Mouse (Mus musculus) heart, postnatal 0 days (tissue): ENCODE measurements around the gene Olfr726. TPM values are rescaled to one million over a fixed set of nuclear protein-coding genes. Genes with fewer than 3 reads are reported as not detected.

ENCODE experiments used
- ATAC-seq: fragments of 200-750 bp; cut with Nextera tagmentation; 2 replicates; pipeline ENCODE4 v1.8.0; 2017; ENCODE audit warnings: low read depth, moderate number of reproducible peaks, moderate library complexity; ENCODE audit not compliant: insufficient read depth
- DNase-seq: peaks from one replicate; pipeline ENCODE4 v3.0.0-alpha.2; 2016; ENCODE audit warnings: low spot score
- H3K27ac ChIP-seq: fragments of 300-500 bp; sonication (generic); 2 replicates; pipeline ENCODE4 v1.5.1; 2014; ENCODE audit warnings: low read depth, mild to moderate bottlenecking
- H3K27me3 ChIP-seq: fragments of 300-500 bp; sonication (generic); 2 replicates; pipeline ENCODE4 v1.6.1; 2014; ENCODE audit warnings: low read length, mixed read lengths; ENCODE audit not compliant: control insufficient read depth, insufficient read depth
- H3K36me3 ChIP-seq: fragments of 300-500 bp; sonication (generic); replicated peaks from 2 replicates; pipeline ENCODE4 v1.6.1; 2014; ENCODE audit warnings: low read length, mixed read lengths; ENCODE audit not compliant: control insufficient read depth, insufficient read depth
- H3K4me1 ChIP-seq: fragments of 300-500 bp; sonication (generic); 2 replicates; pipeline ENCODE4 v1.6.1; 2014; ENCODE audit warnings: antibody characterized with exemption; ENCODE audit not compliant: control insufficient read depth, insufficient read depth
- H3K4me2 ChIP-seq: fragments of 300-500 bp; sonication (generic); 2 replicates; pipeline ENCODE4 v1.6.1; 2014; ENCODE audit warnings: low read depth, mild to moderate bottlenecking, low read length, moderate library complexity
- H3K4me3 ChIP-seq: fragments of 300-500 bp; sonication (generic); 2 replicates; pipeline ENCODE4 v1.5.1; 2014; ENCODE audit warnings: low read depth, low read length
- H3K9ac ChIP-seq: fragments of 300-500 bp; sonication (generic); replicated peaks from 2 replicates; pipeline ENCODE4 v1.6.1; 2014; ENCODE audit warnings: low read depth, low read length, mixed read lengths
- H3K9me3 ChIP-seq: fragments of 300-500 bp; sonication (generic); replicated peaks from 2 replicates; pipeline ENCODE4 v1.6.1; 2016; ENCODE audit warnings: low read length; ENCODE audit not compliant: control insufficient read depth
- CTCF ChIP-seq: IDR thresholded peaks from 2 replicates; pipeline ENCODE4 v1.5.1; 2016; ENCODE audit warnings: antibody characterized with exemption, control low read depth, low read depth
- EP300 ChIP-seq: IDR thresholded peaks from 2 replicates; pipeline ENCODE4 v1.6.1; 2016; ENCODE audit warnings: antibody characterized with exemption, low read depth
- WGBS: fragments of 180-500 bp; shearing (Covaris S2); extraction: QIAGEN DNeasy Blood & Tissue Kit; methylation state at CpG from one replicate; pipeline ENCODE4 v1.1.7; 2014; 5-methylcytosine and 5-hydroxymethylcytosine counted together
- polyA plus RNA-seq: library from polyadenylated mRNA; unstranded; fragments of >200 nt; fragmentation: Nextera tagmentation; extraction: Ambion mirVana; gene quantifications from 2 replicates; pipeline ENCODE4 v1.2.1, GENCODE M21; 2015
- total RNA-seq: library from RNA; depleted of rRNA; stranded (reverse); fragments of >200 nt; gene quantifications from 2 replicates; pipeline ENCODE4 v1.2.3, GENCODE M21; 2014; ENCODE audit warnings: low replicate concordance; rRNA removed

Gene Olfr726
- total and polyA plus RNA-seq, 2 experiments from 2014 or later: not detected

- no peak overlapping the region for H3K9ac ChIP-seq
- no peaks in the 10 kb centered on the region for H3K27me3 ChIP-seq
- no peak for TF ChIP-seq EP300
- H3K4me1 ChIP-seq: no peaks in the 10 kb centered on the region
- ATAC-seq (no peak), DNase-seq (no peak)
- WGBS: 18% methylated on average over 11 of the region's 11 CpGs
- H3K9me3 ChIP-seq: no peaks in the 10 kb centered on the region
- H3K4me3 ChIP-seq: peak overlapping the region; percentile 74
- no peaks in the 10 kb centered on the region for H3K36me3 ChIP-seq
- no peak overlapping the region for H3K27ac ChIP-seq
- peak overlapping the region; percentile 99 for H3K4me2 ChIP-seq
Observed at GRCm38 (mm10) chr14:50061179-50061578, 29.6 kb downstream of the Olfr726 start.

- TF ChIP-seq EP300: no peak
- TF ChIP-seq CTCF: no peak
- Histone ChIP-seq H3K4me3 (no peak within 1 kb of the TSS), H3K9ac (no peak within 1 kb of the TSS), H3K27me3 (no peaks in the 10 kb centered on the region), H3K36me3 (no peaks in the 10 kb centered on the region), H3K4me2 (no peak within 1 kb of the TSS), H3K4me1 (no peaks in the 10 kb centered on the region), H3K9me3 (no peaks in the 10 kb centered on the region), H3K27ac (no peak within 1 kb of the TSS)
- no peak for ATAC-seq
- no peak for DNase-seq
Observed at GRCm38 (mm10) chr14:50040275-50040674, 50.5 kb downstream of the Olfr726 start, which contains the start of gene Olfr725. Gene Olfr725 (minus strand): TSS chr14:50040375.

Other genes with a start within 250 kb of the Olfr726 start
- not detected in 2 replicates for gene Olfr722, start 189.0 kb downstream of the Olfr726 start, total RNA-seq
- gene Olfr722, start 189.0 kb downstream of the Olfr726 start, polyA plus RNA-seq: not detected in 2 replicates
- not detected in 2 replicates for gene Olfr723, start 159.2 kb downstream of the Olfr726 start, total RNA-seq
- not detected in 2 replicates for gene Olfr723, start 159.2 kb downstream of the Olfr726 start, polyA plus RNA-seq
- gene Olfr724, start 127.7 kb downstream of the Olfr726 start, total RNA-seq: not detected in 2 replicates
- not detected in 2 replicates for gene Olfr724, start 127.7 kb downstream of the Olfr726 start, polyA plus RNA-seq
- not detected in 2 replicates for gene Olfr725, start 50.6 kb downstream of the Olfr726 start, total RNA-seq
- gene Olfr725, start 50.6 kb downstream of the Olfr726 start, polyA plus RNA-seq: not detected in 2 replicates
- not detected in 2 replicates for gene Olfr727, start 32.2 kb upstream of the Olfr726 start, total RNA-seq
- not detected in 2 replicates for gene Olfr727, start 32.2 kb upstream of the Olfr726 start, polyA plus RNA-seq
- gene Olfr728, start 51.7 kb upstream of the Olfr726 start, total RNA-seq: not detected in 2 replicates
- gene Olfr728, start 51.7 kb upstream of the Olfr726 start, polyA plus RNA-seq: not detected in 2 replicates
- not detected in 2 replicates for gene Olfr729, start 62.0 kb upstream of the Olfr726 start, total RNA-seq
- not detected in 2 replicates for gene Olfr729, start 62.0 kb upstream of the Olfr726 start, polyA plus RNA-seq
- gene Olfr730, start 97.2 kb upstream of the Olfr726 start, total RNA-seq: not detected in 2 replicates
- gene Olfr730, start 97.2 kb upstream of the Olfr726 start, polyA plus RNA-seq: not detected in 2 replicates
- gene Olfr731, start 150.9 kb upstream of the Olfr726 start, total RNA-seq: not detected in 2 replicates
- gene Olfr731, start 150.9 kb upstream of the Olfr726 start, polyA plus RNA-seq: not detected in 2 replicates
- gene Olfr732, start 193.3 kb upstream of the Olfr726 start, total RNA-seq: not detected in 2 replicates
- gene Olfr732, start 193.3 kb upstream of the Olfr726 start, polyA plus RNA-seq: not detected in 2 replicates
- gene Olfr733, start 210.6 kb upstream of the Olfr726 start, total RNA-seq: not detected in 2 replicates
- gene Olfr733, start 210.6 kb upstream of the Olfr726 start, polyA plus RNA-seq: not detected in 2 replicates
- gene Olfr734, start 235.8 kb upstream of the Olfr726 start, total RNA-seq: not detected in 2 replicates
- not detected in 2 replicates for gene Olfr734, start 235.8 kb upstream of the Olfr726 start, polyA plus RNA-seq